In the genomic region with DNA sequence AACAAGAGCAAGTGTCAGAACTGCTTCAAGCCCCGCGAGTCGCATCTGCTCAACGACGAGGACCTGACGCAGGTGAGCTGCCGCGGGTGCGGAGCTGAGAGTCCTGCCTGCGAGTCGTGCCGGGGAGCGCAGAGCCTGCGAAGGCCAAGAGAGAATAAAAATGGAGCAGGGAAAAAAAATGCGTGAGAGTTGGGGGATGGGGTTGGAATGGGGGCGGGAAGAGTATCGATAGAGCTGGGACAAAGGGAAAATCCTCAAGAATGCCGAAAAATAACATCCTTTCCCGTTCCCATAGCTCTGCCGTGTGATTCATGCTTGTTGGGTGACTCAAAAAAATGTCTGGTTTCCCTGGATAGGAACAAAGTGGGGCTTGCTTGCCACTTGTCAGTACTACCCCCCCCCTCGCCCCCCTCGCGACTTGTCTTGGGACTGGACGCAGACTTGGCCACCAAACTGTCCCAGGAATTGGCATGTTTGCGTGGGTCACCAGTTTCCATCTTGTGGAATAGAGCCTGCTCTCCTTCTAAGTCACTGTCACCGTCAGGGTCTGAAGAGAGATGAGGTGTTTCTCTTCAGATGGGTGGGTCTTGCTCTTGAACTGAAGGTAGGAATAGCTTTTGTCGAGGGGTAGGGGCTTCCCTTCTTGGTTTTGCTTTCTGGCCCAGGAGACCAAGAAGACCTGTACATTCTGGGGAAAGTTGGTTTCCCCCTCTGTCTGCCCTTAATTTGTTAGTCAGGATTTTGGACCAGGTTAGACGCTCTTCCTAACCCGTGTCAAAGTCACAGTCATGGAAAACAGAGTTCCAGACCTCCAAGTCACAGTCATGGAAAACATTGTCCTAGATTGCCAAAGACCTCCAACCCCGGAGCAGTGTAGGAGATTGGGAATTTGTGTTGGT, we compare ENCODE assay signal across 8 mouse cellular contexts. TPM values are rescaled to one million over a fixed set of nuclear protein-coding genes. Genes with fewer than 3 reads are reported as not detected.
DNase-seq lines count a peak whose midpoint lies in the region; ATAC-seq and TF ChIP-seq lines count a peak whose summit lies in the region.

No protein-coding gene starts in this region.

- no peak for ATAC-seq in G1E (ENCODE audit: extremely low read depth, insufficient number of reproducible peaks, low FRiP score, poor library complexity, severe bottlenecking)
- ATAC-seq in hindbrain, embryonic 16.5 days = peak; percentile 10; the same call in 1 of the 2 replicates
- ATAC-seq in liver, embryonic 16.5 days (ENCODE audit: low read depth) = no peak

- H3K9me3 ChIP-seq in G1E (replicated peaks) = no peaks in the 10 kb centered on the region
- H3K9me3 ChIP-seq in embryonic facial prominence, embryonic 10.5 days = no peaks in the 10 kb centered on the region
- H3K9me3 ChIP-seq in hindbrain, embryonic 16.5 days (ENCODE audit: control insufficient read depth, low read length) = no peaks in the 10 kb centered on the region
- no peaks in the 10 kb centered on the region for H3K9me3 ChIP-seq in liver, embryonic 16.5 days (replicated peaks; ENCODE audit: control insufficient read depth, low read length)

- DNase-seq in layer of hippocampus, adult 2 months (ENCODE audit: low spot score in 2 of 2) = no peak
- no peak for DNase-seq in layer of hippocampus, adult 11-12 months (ENCODE audit: low spot score)
- DNase-seq in G1E (ENCODE audit: low spot score) = no peak
- DNase-seq in embryonic facial prominence, embryonic 10.5 days (ENCODE audit: low spot score) = peak; percentile 50
- peak; percentile 7 for DNase-seq in splenic B cell, adult 2 months (ENCODE audit: low read depth, low spot score)
- DNase-seq in ovary, postnatal 36 days (ENCODE audit: low spot score) = no peak

- WGBS in embryonic facial prominence, embryonic 10.5 days = 5% methylated on average over 30 of the region's 30 CpGs
- 5% methylated on average over 30 of the region's 30 CpGs for WGBS in hindbrain, embryonic 16.5 days
- 5% methylated on average over 30 of the region's 30 CpGs for WGBS in liver, embryonic 16.5 days (ENCODE audit: insufficient replicate concordance)

- peak overlapping the region; percentile 92 for H3K27ac ChIP-seq in layer of hippocampus, adult 2 months
- peak overlapping the region; percentile 92 for H3K27ac ChIP-seq in embryonic facial prominence, embryonic 10.5 days (replicated peaks)
- H3K27ac ChIP-seq in hindbrain, embryonic 16.5 days (ENCODE audit: low read depth, low read length) = peak overlapping the region; percentile 97
- peak overlapping the region; percentile 87 for H3K27ac ChIP-seq in liver, embryonic 16.5 days (ENCODE audit: low read length)

- peaks cover 28% of the 10 kb centered on the region for H3K4me1 ChIP-seq in G1E (ENCODE audit: insufficient read depth, low read depth, low read length)
- H3K4me1 ChIP-seq in embryonic facial prominence, embryonic 10.5 days = peaks cover 48% of the 10 kb centered on the region
- peaks cover 34% of the 10 kb centered on the region for H3K4me1 ChIP-seq in hindbrain, embryonic 16.5 days (ENCODE audit: control insufficient read depth, insufficient read depth, low read depth, low read length)
- peaks cover 28% of the 10 kb centered on the region for H3K4me1 ChIP-seq in liver, embryonic 16.5 days (ENCODE audit: control insufficient read depth, low read depth, low read length)

- peak overlapping the region; percentile 81 for H3K4me3 ChIP-seq in layer of hippocampus, adult 2 months
- peak overlapping the region; percentile 77 for H3K4me3 ChIP-seq in G1E (ENCODE audit: low read depth, low read length)
- H3K4me3 ChIP-seq in embryonic facial prominence, embryonic 10.5 days = peak overlapping the region; percentile 80
- peak overlapping the region; percentile 83 for H3K4me3 ChIP-seq in hindbrain, embryonic 16.5 days (ENCODE audit: low read length)
- peak overlapping the region; percentile 73 for H3K4me3 ChIP-seq in liver, embryonic 16.5 days (ENCODE audit: low read depth, low read length)

- H3K9ac ChIP-seq in hindbrain, embryonic 16.5 days (ENCODE audit: low read depth, low read length) = peak overlapping the region; percentile 97
- peak overlapping the region; percentile 77 for H3K9ac ChIP-seq in liver, embryonic 16.5 days (ENCODE audit: low read depth, low read length)

- H3K27me3 ChIP-seq in G1E (ENCODE audit: insufficient read depth, low read length) = peaks cover 18% of the 10 kb centered on the region
- H3K27me3 ChIP-seq in embryonic facial prominence, embryonic 10.5 days (replicated peaks; ENCODE audit: low read depth, poor library complexity, severe bottlenecking) = peaks cover 11% of the 10 kb centered on the region
- no peaks in the 10 kb centered on the region for H3K27me3 ChIP-seq in hindbrain, embryonic 16.5 days (replicated peaks; ENCODE audit: control insufficient read depth, insufficient read depth, low read length)
- no peaks in the 10 kb centered on the region for H3K27me3 ChIP-seq in liver, embryonic 16.5 days (ENCODE audit: control insufficient read depth, insufficient read depth, low read depth, low read length)
- H3K27me3 ChIP-seq in splenic B cell, adult 2 months (ENCODE audit: control insufficient read depth, insufficient read depth, low read length, poor library complexity, severe bottlenecking) = no peaks in the 10 kb centered on the region

- no peak for TF ChIP-seq CTCF in layer of hippocampus, adult 2 months (conservative IDR thresholded peaks at IDR 0.05)
- TF ChIP-seq CTCF in G1E (IDR thresholded peaks at IDR 0.05; ENCODE audit: low read depth, low read length) = no peak

- peaks cover 19% of the 10 kb centered on the region for H3K36me3 ChIP-seq in G1E (replicated peaks)
- H3K36me3 ChIP-seq in embryonic facial prominence, embryonic 10.5 days (replicated peaks) = peaks cover 9% of the 10 kb centered on the region
- H3K36me3 ChIP-seq in hindbrain, embryonic 16.5 days (ENCODE audit: control insufficient read depth, insufficient read depth, low read length) = no peaks in the 10 kb centered on the region
- H3K36me3 ChIP-seq in liver, embryonic 16.5 days (ENCODE audit: control insufficient read depth, insufficient read depth) = no peaks in the 10 kb centered on the region
- no peaks in the 10 kb centered on the region for H3K36me3 ChIP-seq in splenic B cell, adult 2 months (ENCODE audit: control insufficient read depth, insufficient read depth, low read length, poor library complexity, severe bottlenecking)

- peak overlapping the region; percentile 84 for H3K4me2 ChIP-seq in hindbrain, embryonic 16.5 days (ENCODE audit: low read length)
- H3K4me2 ChIP-seq in liver, embryonic 16.5 days (ENCODE audit: low read depth, low read length) = peak overlapping the region; percentile 90

RNA-seq across cellular contexts. Expression of gene Mprip, which starts 2.0 kb away (rescaled TPM):
- total RNA-seq in layer of hippocampus, adult 2 months (2021) = 100 to 1,000 TPM; 288 to 302 TPM
- 27.6 and 32.2 TPM in 2 replicates for total RNA-seq in G1E (2014; fragmentation: Nextera tagmentation)
- total RNA-seq in G1E (2017) = 55.8 and 60.1 TPM in 2 replicates
- 43.3 and 43.4 TPM in 2 replicates for polyA plus RNA-seq in G1E (2012)
- 40.8 and 49.9 TPM in 2 replicates for polyA plus RNA-seq in embryonic facial prominence, embryonic 10.5 days (2016; fragmentation: Nextera tagmentation; extraction: Ambion mirVana)
- polyA plus RNA-seq in hindbrain, embryonic 16.5 days (2015; fragmentation: Nextera tagmentation; extraction: Ambion mirVana) = 34.8 and 38.9 TPM in 2 replicates
- polyA plus RNA-seq in liver, embryonic 16.5 days (2015; fragmentation: Nextera tagmentation; extraction: Ambion mirVana) = 5.7 and 6.6 TPM in 2 replicates

Comparison
In these comparisons a context has a peak if more than half of its experiments do, and no peak if none do; other contexts are left out.
1. DNase-seq: peak in embryonic facial prominence, embryonic 10.5 days (single experiment) and splenic B cell, adult 2 months (single experiment); none in layer of hippocampus, adult 2 months (0 of 2), layer of hippocampus, adult 11-12 months (single experiment), G1E (single experiment) and ovary, postnatal 36 days (single experiment).
2. Peak in every context shown above with its lines, with median percentiles within 50 percentile points of each other: H3K27ac ChIP-seq and H3K4me3 ChIP-seq.